Mouse (Mus musculus): ENCODE measurements at regions not wholly inside any gene's neighbourhood (a gene's known extent, or its start where the extent isn't known, plus 50 kb on each side); places are given as distances from the start of the nearest gene placed in this dataset.

DNA sequence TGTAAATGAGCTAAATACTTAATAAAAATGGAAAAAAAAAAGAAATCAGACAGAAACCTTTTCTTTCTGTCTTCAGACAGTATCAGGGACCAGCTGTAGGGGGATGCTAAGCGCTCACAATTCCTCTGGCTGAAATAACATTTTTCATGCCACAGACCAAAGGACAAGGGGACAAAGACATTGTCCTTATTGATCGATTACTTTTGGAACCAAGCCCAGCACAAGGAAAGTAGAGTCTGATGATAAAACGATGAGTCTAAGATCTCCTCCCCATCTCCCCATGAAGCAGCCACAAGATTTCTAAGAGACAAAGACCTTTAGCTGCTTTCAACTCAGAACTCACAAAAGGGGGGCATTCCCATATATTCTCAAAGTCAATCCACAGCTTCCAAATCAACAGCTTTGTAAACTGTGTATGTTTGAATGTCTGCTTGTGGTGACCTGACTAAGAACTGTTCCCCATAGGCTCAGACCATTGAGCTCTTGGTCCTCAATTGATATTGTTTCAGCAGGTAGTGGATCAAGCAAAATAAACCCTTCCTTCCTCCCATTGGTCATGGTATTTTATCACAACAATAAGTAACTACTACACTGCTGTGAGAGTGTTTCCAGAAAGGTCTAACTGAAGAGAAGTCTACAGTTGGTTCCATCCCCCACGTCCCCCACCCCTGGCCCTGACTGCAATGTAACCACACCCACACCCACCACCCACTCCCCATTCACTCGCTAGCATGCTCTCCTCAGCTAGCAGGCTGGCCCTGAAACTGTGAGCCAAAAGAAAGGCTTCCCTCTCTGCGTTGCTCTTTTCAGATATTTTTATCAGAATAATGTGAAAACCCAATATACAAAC lies 331.4 kb upstream of the Spred2 start:
- TF ChIP-seq CTCF (IDR thresholded peaks at IDR 0.05; ENCODE audit: control insufficient read depth, insufficient read depth, low read length) = no peak
- no peak for TF ChIP-seq POLR2A (IDR thresholded peaks at IDR 0.05; ENCODE audit: borderline replicate concordance, control insufficient read depth, low read depth, low read length)
